Mouse (Mus musculus): Measurements from ENCODE around the gene Cfap61.

DNA sequence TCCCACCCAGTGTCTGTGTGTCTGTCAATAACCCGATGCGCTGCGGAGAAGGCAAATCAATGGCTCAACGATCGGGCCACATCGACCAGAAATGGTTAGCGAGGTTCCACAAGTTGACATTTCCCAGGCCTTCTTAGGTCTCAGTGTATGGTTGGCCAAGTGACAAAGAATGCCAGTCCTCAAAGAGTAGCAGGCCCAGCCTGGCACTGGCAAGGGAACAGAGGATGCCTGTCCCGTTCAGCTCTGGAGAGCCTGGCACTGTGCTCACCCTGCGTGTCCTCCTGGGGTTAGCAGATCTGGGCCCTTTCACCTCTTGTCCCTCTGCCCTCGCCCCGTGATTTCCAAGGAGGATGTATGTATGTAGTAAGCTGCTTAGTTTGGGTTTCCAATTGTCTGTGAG lies 261.5 kb downstream of the Cfap61 start:
- TF ChIP-seq EP300 (IDR thresholded peaks at IDR 0.05; ENCODE audit: low read depth) (no peak), CTCF (IDR thresholded peaks at IDR 0.05; ENCODE audit: low read depth) (no peak)

All from liver, postnatal 0 days (tissue).